Mouse (Mus musculus) heart, embryonic 14.5 days (tissue): ENCODE results near the gene Sdr42e1. TPM values are rescaled to one million over a fixed set of nuclear protein-coding genes. Genes with fewer than 3 reads are reported as not detected.

ENCODE experiments used
- ATAC-seq: fragments of 200-750 bp; cut with Nextera tagmentation; 2 replicates; pipeline ENCODE4 v1.8.0; 2017; ENCODE audit warnings: low read depth, moderate TSS enrichment; ENCODE audit not compliant: insufficient number of reproducible peaks, insufficient read depth, low FRiP score
- H3K27ac ChIP-seq, 2 experiments: fragments of 200-500 bp in 1 of 2; fragments of 300-500 bp in 1 of 2; sonication (generic) in 1 of 2; replicated peaks in 1 of 2; 2 replicates each; pipeline ENCODE4 v1.5.1; 2012 to 2014; ENCODE audit warnings: low read depth in 2 of 2, low read length in 2 of 2, control low read depth in 1 of 2, mild to moderate bottlenecking in 1 of 2, mixed read lengths in 1 of 2; ENCODE audit not compliant: control insufficient read depth in 1 of 2, insufficient read depth in 1 of 2
- H3K27me3 ChIP-seq: fragments of 300-500 bp; sonication (generic); 2 replicates; pipeline ENCODE4 v1.6.1; 2014; ENCODE audit warnings: mild to moderate bottlenecking, low read length, control low read depth; ENCODE audit not compliant: control insufficient read depth, insufficient read depth
- H3K36me3 ChIP-seq: fragments of 300-500 bp; sonication (generic); 2 replicates; pipeline ENCODE4 v1.6.1; 2014; ENCODE audit warnings: mild to moderate bottlenecking, control low read depth, low read length, mixed read lengths; ENCODE audit not compliant: control insufficient read depth, insufficient read depth
- H3K4me1 ChIP-seq, 2 experiments: fragments of 200-500 bp in 1 of 2; fragments of 300-500 bp in 1 of 2; sonication (generic) in 1 of 2; 2 replicates each; pipeline ENCODE4 v1.6.1; 2012 to 2014; ENCODE audit warnings: low read length in 2 of 2, control low read depth in 1 of 2, mixed read lengths in 1 of 2; ENCODE audit not compliant: control insufficient read depth in 2 of 2, insufficient read depth in 2 of 2
- H3K4me2 ChIP-seq: fragments of 300-500 bp; sonication (generic); 2 replicates; pipeline ENCODE4 v1.6.1; 2014; ENCODE audit warnings: mild to moderate bottlenecking, low read length
- H3K4me3 ChIP-seq, 2 experiments: fragments of 200-500 bp in 1 of 2; fragments of 300-500 bp in 1 of 2; sonication (generic) in 1 of 2; 2 replicates each; pipeline ENCODE4 v1.5.1; 2012 to 2014; ENCODE audit warnings: low read length in 2 of 2, mild to moderate bottlenecking in 2 of 2, control low read depth in 1 of 2, low read depth in 1 of 2, moderate library complexity in 1 of 2; ENCODE audit not compliant: control insufficient read depth in 1 of 2, insufficient read depth in 1 of 2
- H3K9ac ChIP-seq: fragments of 300-500 bp; sonication (generic); 2 replicates; pipeline ENCODE4 v1.6.1; 2014; ENCODE audit warnings: mild to moderate bottlenecking, low read length
- H3K9me3 ChIP-seq: fragments of 300-500 bp; sonication (generic); 2 replicates; pipeline ENCODE4 v1.6.1; 2016; ENCODE audit warnings: low read length, control low read depth; ENCODE audit not compliant: control insufficient read depth
- WGBS: fragments of 180-500 bp; shearing (Covaris S2); extraction: QIAGEN DNeasy Blood & Tissue Kit; methylation state at CpG from one replicate; pipeline ENCODE4 v1.1.7; 2014; 5-methylcytosine and 5-hydroxymethylcytosine counted together
- polyA plus RNA-seq: library from polyadenylated mRNA; unstranded; fragments of >200 nt; fragmentation: Nextera tagmentation; extraction: Ambion mirVana; gene quantifications from 2 replicates; pipeline ENCODE4 v1.2.1, GENCODE M21; 2014

The Sdr42e1 gene
- polyA plus RNA-seq, 1 experiment from 2014 or later = 0.46 TPM

GRCm38 (mm10) chr8:117701246-117701645 is 27.8 kb upstream of the Sdr42e1 start:
- 91% methylated on average over 8 of the region's 8 CpGs for whole genome bisulfite sequencing
- H3K4me1 ChIP-seq = no peaks in the 10 kb centered on the region
- no peaks in the 10 kb centered on the region for H3K27me3 ChIP-seq
- no peak overlapping the region for H3K27ac ChIP-seq
- H3K9ac ChIP-seq = no peak overlapping the region
- H3K4me2 ChIP-seq = no peak overlapping the region
- H3K36me3 ChIP-seq = no peaks in the 10 kb centered on the region
- H3K9me3 ChIP-seq = no peaks in the 10 kb centered on the region
- ATAC-seq = no peak
- no peak overlapping the region for H3K4me3 ChIP-seq

- H3K4me3 ChIP-seq = no peak overlapping the region
- no peak overlapping the region for H3K27ac ChIP-seq
- H3K4me1 ChIP-seq = no peaks in the 10 kb centered on the region
- H3K9ac ChIP-seq = no peak overlapping the region
- no peaks in the 10 kb centered on the region for H3K9me3 ChIP-seq
- no peak for ATAC-seq
- H3K27me3 ChIP-seq = no peaks in the 10 kb centered on the region
- WGBS = 75% methylated on average over 8 of the region's 8 CpGs
- no peaks in the 10 kb centered on the region for H3K36me3 ChIP-seq
- no peak overlapping the region for H3K4me2 ChIP-seq
These were observed 27.2 kb upstream of the Sdr42e1 start for GRCm38 (mm10) chr8:117700699-117701098.

- Histone ChIP-seq H3K9me3 (no peaks in the 10 kb centered on the region), H3K4me3 (no peak overlapping the region), H3K27ac (no peak overlapping the region), H3K27me3 (no peaks in the 10 kb centered on the region), H3K36me3 (no peaks in the 10 kb centered on the region), H3K4me2 (no peak overlapping the region), H3K4me1 (no peaks in the 10 kb centered on the region), H3K9ac (no peak overlapping the region)
- no peak for ATAC-seq
- WGBS = 34% methylated on average over 5 of the region's 5 CpGs
These were observed 23.8 kb upstream of the Sdr42e1 start for GRCm38 (mm10) chr8:117697248-117697647.

- Histone ChIP-seq H3K4me2 (no peak overlapping the region), H3K4me3 (no peak overlapping the region), H3K9me3 (no peaks in the 10 kb centered on the region), H3K36me3 (no peaks in the 10 kb centered on the region), H3K27me3 (no peaks in the 10 kb centered on the region), H3K4me1 (no peaks in the 10 kb centered on the region), H3K9ac (no peak overlapping the region), H3K27ac (no peak overlapping the region)
- no peak for ATAC-seq
- 63% methylated on average over 1 of the region's 1 CpGs for WGBS
These were observed 22.1 kb upstream of the Sdr42e1 start for GRCm38 (mm10) chr8:117695636-117696035.

- Histone ChIP-seq H3K4me2 (no peak overlapping the region), H3K27me3 (no peaks in the 10 kb centered on the region), H3K36me3 (no peaks in the 10 kb centered on the region), H3K27ac (no peak overlapping the region), H3K9me3 (no peaks in the 10 kb centered on the region), H3K4me1 (no peaks in the 10 kb centered on the region; a peak in 1 of 4 replicates), H3K9ac (no peak overlapping the region), H3K4me3 (no peak overlapping the region)
- 82% methylated on average over 4 of the region's 4 CpGs for WGBS
- no peak for ATAC-seq
These were observed 18.6 kb upstream of the Sdr42e1 start for GRCm38 (mm10) chr8:117692131-117692530.

GRCm38 (mm10) chr8:117687890-117688289 is 14.4 kb upstream of the Sdr42e1 start:
- Histone ChIP-seq H3K9ac (no peak overlapping the region), H3K4me3 (no peak overlapping the region), H3K4me2 (no peak overlapping the region), H3K9me3 (no peaks in the 10 kb centered on the region), H3K4me1 (no peaks in the 10 kb centered on the region; a peak in 1 of 4 replicates), H3K27ac (no peak overlapping the region), H3K36me3 (no peaks in the 10 kb centered on the region), H3K27me3 (no peaks in the 10 kb centered on the region)
- 63% methylated on average over 7 of the region's 7 CpGs for WGBS
- no peak for ATAC-seq

GRCm38 (mm10) chr8:117684504-117684903 is 11.0 kb upstream of the Sdr42e1 start:
- no peak for ATAC-seq
- Histone ChIP-seq H3K27ac (no peak overlapping the region), H3K4me3 (no peak overlapping the region), H3K4me2 (no peak overlapping the region), H3K4me1 (no peaks in the 10 kb centered on the region; a peak in 1 of 4 replicates), H3K36me3 (no peaks in the 10 kb centered on the region), H3K27me3 (no peaks in the 10 kb centered on the region), H3K9ac (no peak overlapping the region), H3K9me3 (no peaks in the 10 kb centered on the region)
- 64% methylated on average over 11 of the region's 11 CpGs for WGBS

- Histone ChIP-seq H3K36me3 (no peaks in the 10 kb centered on the region), H3K4me1 (no peaks in the 10 kb centered on the region; a peak in 1 of 4 replicates), H3K9ac (no peak overlapping the region), H3K4me3 (no peak overlapping the region), H3K27me3 (no peaks in the 10 kb centered on the region), H3K27ac (no peak overlapping the region), H3K9me3 (no peaks in the 10 kb centered on the region), H3K4me2 (no peak overlapping the region)
- WGBS = 78% methylated on average over 10 of the region's 10 CpGs
- ATAC-seq = no peak
These were observed 10.5 kb upstream of the Sdr42e1 start for GRCm38 (mm10) chr8:117683925-117684472.
